Mouse (Mus musculus): ENCODE data around the gene Btn2a2. TPM values are rescaled to one million over a fixed set of nuclear protein-coding genes. Genes with fewer than 3 reads are reported as not detected.

Btn2a2 gene
- total and polyA plus RNA-seq, 3 experiments, result 0.22 TPM; not detected in 2

GRCm38 (mm10) chr13:23521703-23522102 is 33.0 kb upstream of the Btn2a2 start:
- peak overlapping the region; percentile 14; the same call in 1 of the 2 replicates for H3K4me3 ChIP-seq (ENCODE audit: low read depth, low read length)

GRCm38 (mm10) chr13:23519416-23519815 is 30.8 kb upstream of the Btn2a2 start:
- H3K9me3 ChIP-seq (replicated peaks), result no peaks in the 10 kb centered on the region
- ATAC-seq (ENCODE audit: extremely low read depth, insufficient number of reproducible peaks, low FRiP score, poor library complexity, severe bottlenecking) (0 out of 2 replicates have a peak, but pooled peaks have one; percentile 22), DNase-seq (ENCODE audit: low spot score) (no peak)
- H3K27me3 ChIP-seq (ENCODE audit: insufficient read depth, low read length), result no peaks in the 10 kb centered on the region
- H3K36me3 ChIP-seq (replicated peaks), result no peaks in the 10 kb centered on the region
- peak overlapping the region; percentile 45; the same call in 1 of the 2 replicates for H3K4me3 ChIP-seq (ENCODE audit: low read depth, low read length)
- TF ChIP-seq GATA1 (IDR thresholded peaks at IDR 0.05; ENCODE audit: borderline replicate concordance, low read length) (no peak), GATA2 (IDR thresholded peaks at IDR 0.05; ENCODE audit: borderline replicate concordance, low read depth, low read length) (no peak), TAL1 (conservative IDR thresholded peaks at IDR 0.05; ENCODE audit: low read depth, low read length) (no peak), CTCF (IDR thresholded peaks at IDR 0.05; ENCODE audit: low read depth, low read length) (no peak), POLR2AphosphoS5 (IDR thresholded peaks at IDR 0.05; ENCODE audit: insufficient replicate concordance, low read depth, low read length) (no peak)
- peaks cover 40% of the 10 kb centered on the region for H3K4me1 ChIP-seq (ENCODE audit: insufficient read depth, low read depth, low read length)

More at GRCm38 (mm10) chr13:23521703-23522102, 33.0 kb upstream of the Btn2a2 start:
- Histone ChIP-seq H3K27me3 (ENCODE audit: insufficient read depth, low read length) (no peaks in the 10 kb centered on the region), H3K9me3 (replicated peaks) (no peaks in the 10 kb centered on the region), H3K4me1 (ENCODE audit: insufficient read depth, low read depth, low read length) (peaks cover 54% of the 10 kb centered on the region), H3K36me3 (replicated peaks) (no peaks in the 10 kb centered on the region)
- TF ChIP-seq POLR2AphosphoS5 (IDR thresholded peaks at IDR 0.05; ENCODE audit: insufficient replicate concordance, low read depth, low read length) (no peak), GATA1 (IDR thresholded peaks at IDR 0.05; ENCODE audit: borderline replicate concordance, low read length) (no peak), TAL1 (conservative IDR thresholded peaks at IDR 0.05; ENCODE audit: low read depth, low read length) (no peak)
- no peak for ATAC-seq (ENCODE audit: extremely low read depth, insufficient number of reproducible peaks, low FRiP score, poor library complexity, severe bottlenecking)
- DNase-seq (ENCODE audit: low spot score), result no peak

GRCm38 (mm10) chr13:23518885-23519284 is 30.2 kb upstream of the Btn2a2 start:
- no peaks in the 10 kb centered on the region for H3K36me3 ChIP-seq (replicated peaks)
- ATAC-seq (ENCODE audit: extremely low read depth, insufficient number of reproducible peaks, low FRiP score, poor library complexity, severe bottlenecking) (peak; percentile 3; the same call in 1 of the 2 replicates), DNase-seq (ENCODE audit: low spot score) (no peak)
- peak overlapping the region; percentile 67 for H3K4me3 ChIP-seq (ENCODE audit: low read depth, low read length)
- H3K9me3 ChIP-seq (replicated peaks), result no peaks in the 10 kb centered on the region
- no peaks in the 10 kb centered on the region for H3K27me3 ChIP-seq (ENCODE audit: insufficient read depth, low read length)
- peaks cover 38% of the 10 kb centered on the region for H3K4me1 ChIP-seq (ENCODE audit: insufficient read depth, low read depth, low read length)
- TF ChIP-seq CTCF (IDR thresholded peaks at IDR 0.05; ENCODE audit: low read depth, low read length) (no peak), TAL1 (conservative IDR thresholded peaks at IDR 0.05; ENCODE audit: low read depth, low read length) (no peak), GATA2 (IDR thresholded peaks at IDR 0.05; ENCODE audit: borderline replicate concordance, low read depth, low read length) (no peak), POLR2AphosphoS5 (IDR thresholded peaks at IDR 0.05; ENCODE audit: insufficient replicate concordance, low read depth, low read length) (no peak), GATA1 (IDR thresholded peaks at IDR 0.05; ENCODE audit: borderline replicate concordance, low read length) (no peak)

GRCm38 (mm10) chr13:23518295-23518603 is 29.6 kb upstream of the Btn2a2 start:
- no peaks in the 10 kb centered on the region for H3K36me3 ChIP-seq (replicated peaks)
- no peak for DNase-seq (ENCODE audit: low spot score)
- no peaks in the 10 kb centered on the region for H3K9me3 ChIP-seq (replicated peaks)
- ATAC-seq (ENCODE audit: extremely low read depth, insufficient number of reproducible peaks, low FRiP score, poor library complexity, severe bottlenecking), result no peak
- peaks cover 38% of the 10 kb centered on the region for H3K4me1 ChIP-seq (ENCODE audit: insufficient read depth, low read depth, low read length)
- TF ChIP-seq POLR2AphosphoS5 (IDR thresholded peaks at IDR 0.05; ENCODE audit: insufficient replicate concordance, low read depth, low read length) (no peak), TAL1 (conservative IDR thresholded peaks at IDR 0.05; ENCODE audit: low read depth, low read length) (no peak), GATA1 (IDR thresholded peaks at IDR 0.05; ENCODE audit: borderline replicate concordance, low read length) (no peak), CTCF (IDR thresholded peaks at IDR 0.05; ENCODE audit: low read depth, low read length) (no peak), GATA2 (IDR thresholded peaks at IDR 0.05; ENCODE audit: borderline replicate concordance, low read depth, low read length) (no peak)
- peak overlapping the region; percentile 67 for H3K4me3 ChIP-seq (ENCODE audit: low read depth, low read length)
- H3K27me3 ChIP-seq (ENCODE audit: insufficient read depth, low read length), result no peaks in the 10 kb centered on the region

GRCm38 (mm10) chr13:23517603-23518294 is 29.1 kb upstream of the Btn2a2 start:
- Histone ChIP-seq H3K36me3 (replicated peaks) (no peaks in the 10 kb centered on the region), H3K9me3 (replicated peaks) (no peaks in the 10 kb centered on the region), H3K4me3 (ENCODE audit: low read depth, low read length) (peak overlapping the region; percentile 67), H3K4me1 (ENCODE audit: insufficient read depth, low read depth, low read length) (peaks cover 37% of the 10 kb centered on the region), H3K27me3 (ENCODE audit: insufficient read depth, low read length) (no peaks in the 10 kb centered on the region)
- DNase-seq (ENCODE audit: low spot score) (no peak), ATAC-seq (ENCODE audit: extremely low read depth, insufficient number of reproducible peaks, low FRiP score, poor library complexity, severe bottlenecking) (no peak)
- TF ChIP-seq CTCF (IDR thresholded peaks at IDR 0.05; ENCODE audit: low read depth, low read length) (no peak), GATA1 (IDR thresholded peaks at IDR 0.05; ENCODE audit: borderline replicate concordance, low read length) (no peak), TAL1 (conservative IDR thresholded peaks at IDR 0.05; ENCODE audit: low read depth, low read length) (no peak), GATA2 (IDR thresholded peaks at IDR 0.05; ENCODE audit: borderline replicate concordance, low read depth, low read length) (no peak), POLR2AphosphoS5 (IDR thresholded peaks at IDR 0.05; ENCODE audit: insufficient replicate concordance, low read depth, low read length) (no peak)

- ATAC-seq (ENCODE audit: extremely low read depth, insufficient number of reproducible peaks, low FRiP score, poor library complexity, severe bottlenecking) (no peak), DNase-seq (ENCODE audit: low spot score) (no peak)
- TF ChIP-seq CTCF (IDR thresholded peaks at IDR 0.05; ENCODE audit: low read depth, low read length) (no peak), POLR2AphosphoS5 (IDR thresholded peaks at IDR 0.05; ENCODE audit: insufficient replicate concordance, low read depth, low read length) (no peak), GATA2 (IDR thresholded peaks at IDR 0.05; ENCODE audit: borderline replicate concordance, low read depth, low read length) (no peak), GATA1 (IDR thresholded peaks at IDR 0.05; ENCODE audit: borderline replicate concordance, low read length) (no peak), TAL1 (conservative IDR thresholded peaks at IDR 0.05; ENCODE audit: low read depth, low read length) (no peak)
Measured at GRCm38 (mm10) chr13:23516822-23517602, 28.4 kb upstream of the Btn2a2 start.

More at GRCm38 (mm10) chr13:23516822-23517602, 28.4 kb upstream of the Btn2a2 start:
- no peaks in the 10 kb centered on the region for H3K36me3 ChIP-seq (replicated peaks)
- peaks cover 29% of the 10 kb centered on the region for H3K4me1 ChIP-seq (ENCODE audit: insufficient read depth, low read depth, low read length)
- H3K4me3 ChIP-seq (ENCODE audit: low read depth, low read length), result peak overlapping the region; percentile 67
- no peaks in the 10 kb centered on the region for H3K9me3 ChIP-seq (replicated peaks)
- H3K27me3 ChIP-seq (ENCODE audit: insufficient read depth, low read length), result no peaks in the 10 kb centered on the region

All from G1E (cell line).